In genomic region chr14:14294426-14294825, GRCm38 (mm10) we compare ENCODE assay signal across 9 mouse cellular contexts. TPM values are rescaled to one million over a fixed set of nuclear protein-coding genes. Genes with fewer than 3 reads are reported as not detected.
A peak's percentile ranks its signal among the peaks of the same experiment; 100 is the strongest.
DNase-seq lines count a peak whose midpoint lies in the region; ATAC-seq lines count a peak whose summit lies in the region.
"Had no signal": no experiment of that assay in that cellular context is flagged by ENCODE, and none has a peak within 500 bp of the region (broad histone marks: within the 10 kb centered on the region; RNA-seq: fewer than 3 reads in every experiment).

No protein-coding gene starts in this region.

- peaks cover 3% of the 10 kb centered on the region; the same call in 1 of the 2 replicates for H3K9me3 ChIP-seq in liver, embryonic 11.5 days (ENCODE audit: control insufficient read depth, low read length)
- peaks cover 15% of the 10 kb centered on the region for H3K9me3 ChIP-seq in forebrain, embryonic 13.5 days (replicated peaks)
- H3K9me3 ChIP-seq: embryonic facial prominence, embryonic 12.5 days had no signal

- no peak overlapping the region for H3K9ac ChIP-seq in liver, embryonic 11.5 days (ENCODE audit: low read depth, low read length)
- no peak overlapping the region for H3K9ac ChIP-seq in forebrain, embryonic 13.5 days
- H3K9ac ChIP-seq: embryonic facial prominence, embryonic 12.5 days had no signal

- no peak overlapping the region for H3K4me3 ChIP-seq in liver, embryonic 11.5 days (ENCODE audit: low read depth, low read length)
- H3K4me3 ChIP-seq in forebrain, embryonic 13.5 days, result no peak overlapping the region
- H3K4me3 ChIP-seq: embryonic facial prominence, embryonic 12.5 days had no signal

- no peaks in the 10 kb centered on the region for H3K36me3 ChIP-seq in liver, embryonic 11.5 days (ENCODE audit: control insufficient read depth, insufficient read depth, low read length)
- no peaks in the 10 kb centered on the region for H3K36me3 ChIP-seq in forebrain, embryonic 13.5 days (ENCODE audit: poor library complexity, severe bottlenecking)
- H3K36me3 ChIP-seq: embryonic facial prominence, embryonic 12.5 days had no signal

- no peak overlapping the region for H3K27ac ChIP-seq in liver, embryonic 11.5 days (ENCODE audit: low read depth, low read length)
- no peak overlapping the region for H3K27ac ChIP-seq in forebrain, embryonic 13.5 days
- H3K27ac ChIP-seq: embryonic facial prominence, embryonic 12.5 days had no signal

- whole genome bisulfite sequencing in liver, embryonic 11.5 days, result 52% methylated on average over 7 of the region's 7 CpGs
- WGBS in large intestine, adult 2 months, result 42% methylated on average over 7 of the region's 7 CpGs
- 74% methylated on average over 7 of the region's 7 CpGs for WGBS in forebrain, embryonic 13.5 days

- no peak overlapping the region for H3K4me2 ChIP-seq in liver, embryonic 11.5 days
- H3K4me2 ChIP-seq in forebrain, embryonic 13.5 days, result no peak overlapping the region
- H3K4me2 ChIP-seq: embryonic facial prominence, embryonic 12.5 days had no signal

- no peaks in the 10 kb centered on the region for H3K27me3 ChIP-seq in liver, embryonic 11.5 days (replicated peaks; ENCODE audit: control insufficient read depth, insufficient read depth, low read length)
- no peaks in the 10 kb centered on the region for H3K27me3 ChIP-seq in forebrain, embryonic 13.5 days
- H3K27me3 ChIP-seq: embryonic facial prominence, embryonic 12.5 days had no signal

- no peak for ATAC-seq in liver, embryonic 11.5 days (replicated peaks; ENCODE audit: low FRiP score)
- ATAC-seq in granulocyte monocyte progenitor cell, adult 5-6 weeks (replicated peaks; ENCODE audit: poor library complexity, severe bottlenecking), result peak; percentile 100
- peak; percentile 75 for ATAC-seq in neutrophil, adult 5-6 weeks (ENCODE audit: extremely low read depth, insufficient number of reproducible peaks, low FRiP score, poor library complexity, severe bottlenecking)
- ATAC-seq in forebrain, embryonic 13.5 days, result no peak

- H3K4me1 ChIP-seq in liver, embryonic 11.5 days (replicated peaks; ENCODE audit: control insufficient read depth, insufficient read depth, low read length), result no peaks in the 10 kb centered on the region
- H3K4me1 ChIP-seq in forebrain, embryonic 13.5 days, result no peaks in the 10 kb centered on the region
- H3K4me1 ChIP-seq: embryonic facial prominence, embryonic 12.5 days had no signal

- DNase-seq in liver, result peak; percentile 5
- DNase-seq in liver, embryonic 11.5 days (ENCODE audit: low spot score), result no peak
- peak; percentile 64 for DNase-seq in adrenal gland, postnatal 14 days
- peak; percentile 24 for DNase-seq in large intestine, adult 2 months (ENCODE audit: low read depth, low spot score)
- DNase-seq in retina, postnatal 1 day, result no peak

RNA-seq across cellular contexts. Expression of gene Olfr31, which starts 28.2 kb away (rescaled TPM):
- polyA plus RNA-seq in liver, embryonic 11.5 days (2014; fragmentation: Nextera tagmentation; extraction: Ambion mirVana), result not detected in 2 replicates
- total RNA-seq in adrenal gland, postnatal 14 days (2021), result not detected in 2 replicates
- total RNA-seq in granulocyte monocyte progenitor cell, adult 5-6 weeks (2014; fragmentation: Nextera tagmentation), result 0.45 TPM in 1 of 2 replicates, not detected in the other
- not detected in 2 replicates for total RNA-seq in granulocyte monocyte progenitor cell, adult 5-6 weeks (2017)
- not detected in 2 replicates for polyA plus RNA-seq in large intestine, adult 2 months (2012; rRNA removed)
- not detected in 2 replicates for total RNA-seq in neutrophil, adult 5-6 weeks (2017)
- polyA plus RNA-seq in forebrain, embryonic 13.5 days (2015; fragmentation: Nextera tagmentation; extraction: Ambion mirVana), result not detected in 2 replicates
- polyA plus RNA-seq: embryonic facial prominence, embryonic 12.5 days had no signal

RNA-seq across cellular contexts. Expression of gene Il3ra, which starts 51.6 kb away (rescaled TPM):
- 2.8 and 3.3 TPM in 2 replicates for polyA plus RNA-seq in liver, embryonic 11.5 days (2014; fragmentation: Nextera tagmentation; extraction: Ambion mirVana)
- 12.0 and 13.9 TPM in 2 replicates for total RNA-seq in adrenal gland, postnatal 14 days (2021)
- total RNA-seq in granulocyte monocyte progenitor cell, adult 5-6 weeks (2014; fragmentation: Nextera tagmentation), result 18.3 and 27.4 TPM in 2 replicates
- total RNA-seq in granulocyte monocyte progenitor cell, adult 5-6 weeks (2017), result 26.6 and 46.0 TPM in 2 replicates
- 13.9 and 20.1 TPM in 2 replicates for polyA plus RNA-seq in large intestine, adult 2 months (2012; rRNA removed)
- total RNA-seq in neutrophil, adult 5-6 weeks (2017), result 2.1 and 12.4 TPM in 2 replicates
- 1.0 and 1.2 TPM in 2 replicates for polyA plus RNA-seq in forebrain, embryonic 13.5 days (2015; fragmentation: Nextera tagmentation; extraction: Ambion mirVana)

Comparison
In these comparisons a context has a peak if more than half of its experiments do, and no peak if none do; other contexts are left out.
1. DNase-seq: peak in liver (single experiment), adrenal gland, postnatal 14 days (single experiment) and large intestine, adult 2 months (single experiment); none in liver, embryonic 11.5 days (single experiment) and retina, postnatal 1 day (single experiment).
2. ATAC-seq: peak in granulocyte monocyte progenitor cell, adult 5-6 weeks (single experiment) and neutrophil, adult 5-6 weeks (single experiment); none in liver, embryonic 11.5 days (single experiment) and forebrain, embryonic 13.5 days (single experiment).